In the genomic region with DNA sequence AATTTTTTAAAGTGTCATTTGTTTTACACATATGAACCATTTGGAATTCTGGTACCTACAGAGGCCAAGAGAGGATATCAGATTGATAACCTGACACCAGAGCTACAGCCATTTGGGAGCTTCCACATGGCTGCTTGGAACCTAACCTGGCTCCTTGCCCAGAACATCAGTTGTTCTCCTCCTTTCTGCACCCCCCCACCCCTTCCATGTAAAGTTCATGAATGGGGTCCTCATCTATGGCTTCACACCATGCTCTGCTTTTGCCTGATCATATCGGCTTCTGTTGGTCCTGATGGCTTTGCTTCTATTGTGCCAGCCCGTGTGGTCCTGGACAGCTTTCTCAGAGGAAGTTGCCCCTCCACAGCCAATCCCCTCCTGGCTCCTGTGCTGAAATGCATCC, we compare ENCODE assay signal across 22 mouse cellular contexts.
A peak's percentile ranks its signal among the peaks of the same experiment; 100 is the strongest.
DNase-seq lines count a peak whose midpoint lies in the region; TF ChIP-seq lines count a peak whose summit lies in the region.
"Had no signal": no experiment of that assay in that cellular context is flagged by ENCODE, and none has a peak within 500 bp of the region (broad histone marks: within the 10 kb centered on the region; RNA-seq: fewer than 3 reads in every experiment).

No protein-coding gene starts in this region.

- no peaks in the 10 kb centered on the region for H3K9me3 ChIP-seq in heart, embryonic 10.5 days
- H3K9me3 ChIP-seq: embryonic facial prominence, embryonic 15.5 days; forebrain, embryonic 15.5 days; heart, embryonic 12.5 days; heart, embryonic 15.5 days had no signal

- no peak overlapping the region for H3K27ac ChIP-seq in heart, embryonic 10.5 days
- H3K27ac ChIP-seq: embryonic facial prominence, embryonic 15.5 days; forebrain, embryonic 15.5 days; heart, embryonic 15.5 days; hindbrain, embryonic 14.5 days had no signal

- H3K27me3 ChIP-seq in heart, embryonic 10.5 days (ENCODE audit: insufficient read depth, poor library complexity, severe bottlenecking), result no peaks in the 10 kb centered on the region
- H3K27me3 ChIP-seq: embryonic facial prominence, embryonic 15.5 days; forebrain, embryonic 15.5 days; heart, embryonic 12.5 days; heart, embryonic 15.5 days had no signal

- WGBS in heart, embryonic 10.5 days, result 91% methylated on average over 2 of the region's 2 CpGs

- intact Hi-C loops in left cerebral cortex, postnatal 4 days (cut with DNase I), result no loop called here

- no peak overlapping the region for H3K4me3 ChIP-seq in heart, embryonic 10.5 days
- H3K4me3 ChIP-seq: embryonic facial prominence, embryonic 15.5 days; forebrain, embryonic 15.5 days; heart, embryonic 12.5 days; heart, embryonic 15.5 days had no signal

- TF ChIP-seq POLR2A in brain, embryonic 14.5 days (IDR thresholded peaks at IDR 0.05; ENCODE audit: borderline replicate concordance, extremely low read depth, insufficient read depth, insufficient read length, poor library complexity, severe bottlenecking), result no peak

- H3K36me3 ChIP-seq in heart, embryonic 10.5 days, result peaks cover 7% of the 10 kb centered on the region
- H3K36me3 ChIP-seq: forebrain, embryonic 15.5 days had no signal

- peak; percentile 49 to 51 for DNase-seq in cerebellum, postnatal 10 days
- no peak for DNase-seq in cerebellum, adult 11 months
- peak; percentile 70 for DNase-seq in heart, adult 11 months
- no peak for DNase-seq in heart, embryonic 10.5 days (ENCODE audit: low spot score)
- DNase-seq in left cerebral cortex, postnatal 4 days, result peak; percentile 30
- DNase-seq in left cerebral cortex, adult 11 months (ENCODE audit: low spot score), result no peak
- peak; percentile 54 for DNase-seq in brain, embryonic 14.5 days (ENCODE audit: low read depth)
- DNase-seq: adrenal gland, adult 8-10 months; adrenal gland, postnatal 25 days; cerebellum, adult 2 months; cerebellum, adult 9-11 months; cerebellum, postnatal 36 days; embryo, embryonic 11 days; gastrocnemius, postnatal 10 days; gastrocnemius, postnatal 36 days; heart, postnatal 10 days; heart, postnatal 36 days had no signal

- H3K4me1 ChIP-seq in heart, embryonic 10.5 days, result peaks cover 30% of the 10 kb centered on the region

- no peak for TF ChIP-seq CTCF in brain, embryonic 14.5 days (IDR thresholded peaks at IDR 0.05; ENCODE audit: borderline replicate concordance, extremely low read depth, insufficient read depth, insufficient read length)

Comparison
In these comparisons a context has a peak if more than half of its experiments do, and no peak if none do; other contexts are left out.
1. DNase-seq: peak in cerebellum, postnatal 10 days (2 of 2), heart, adult 11 months (single experiment), left cerebral cortex, postnatal 4 days (single experiment) and brain, embryonic 14.5 days (single experiment); none in cerebellum, adult 11 months (single experiment), heart, embryonic 10.5 days (single experiment) and left cerebral cortex, adult 11 months (single experiment).